Mouse (Mus musculus) lung, adult 2 months (tissue): ENCODE results near the gene B9d2. TPM values are rescaled to one million over a fixed set of nuclear protein-coding genes. Genes with fewer than 3 reads are reported as not detected.

Experiments used
- DNase-seq: peaks from one replicate; pipeline ENCODE4 v3.0.0; 2022
- H3K4me1 ChIP-seq: fragments of 200-500 bp; 2 replicates; pipeline ENCODE4 v1.6.1; 2011; ENCODE audit warnings: low read length; ENCODE audit not compliant: control insufficient read depth, insufficient read depth
- H3K4me3 ChIP-seq: fragments of 200-500 bp; replicated peaks from 2 replicates; pipeline ENCODE3; 2011; ENCODE audit warnings: low read depth, mild to moderate bottlenecking, control low read depth, low read length; ENCODE audit errors: extremely low read depth
- CTCF ChIP-seq: fragments of 200-500 bp; IDR thresholded peaks from 2 replicates; pipeline ENCODE4 v1.5.1; 2011; ENCODE audit warnings: mild to moderate bottlenecking, low read length, control low read depth; ENCODE audit not compliant: insufficient read depth
- POLR2A ChIP-seq: fragments of 200-500 bp; IDR thresholded peaks from 2 replicates; pipeline ENCODE4 v1.6.1; 2011; ENCODE audit warnings: low read depth, mild to moderate bottlenecking, control low read depth, low read length, borderline replicate concordance; ENCODE audit errors: extremely low read depth
- WGBS: fragments of 180-500 bp; shearing (Covaris S2); methylation state at CpG from one replicate; pipeline ENCODE4 v1.1.7; 2018; 5-methylcytosine and 5-hydroxymethylcytosine counted together
- polyA plus RNA-seq: library from polyadenylated mRNA; depleted of rRNA; stranded (reverse); fragments of >200 nt; gene quantifications from 2 replicates; pipeline ENCODE4 v1.2.3, GENCODE M21; 2012; rRNA removed

The B9d2 gene
- 51.7 and 53.4 TPM in 2 replicates for polyA plus RNA-seq

DNA sequence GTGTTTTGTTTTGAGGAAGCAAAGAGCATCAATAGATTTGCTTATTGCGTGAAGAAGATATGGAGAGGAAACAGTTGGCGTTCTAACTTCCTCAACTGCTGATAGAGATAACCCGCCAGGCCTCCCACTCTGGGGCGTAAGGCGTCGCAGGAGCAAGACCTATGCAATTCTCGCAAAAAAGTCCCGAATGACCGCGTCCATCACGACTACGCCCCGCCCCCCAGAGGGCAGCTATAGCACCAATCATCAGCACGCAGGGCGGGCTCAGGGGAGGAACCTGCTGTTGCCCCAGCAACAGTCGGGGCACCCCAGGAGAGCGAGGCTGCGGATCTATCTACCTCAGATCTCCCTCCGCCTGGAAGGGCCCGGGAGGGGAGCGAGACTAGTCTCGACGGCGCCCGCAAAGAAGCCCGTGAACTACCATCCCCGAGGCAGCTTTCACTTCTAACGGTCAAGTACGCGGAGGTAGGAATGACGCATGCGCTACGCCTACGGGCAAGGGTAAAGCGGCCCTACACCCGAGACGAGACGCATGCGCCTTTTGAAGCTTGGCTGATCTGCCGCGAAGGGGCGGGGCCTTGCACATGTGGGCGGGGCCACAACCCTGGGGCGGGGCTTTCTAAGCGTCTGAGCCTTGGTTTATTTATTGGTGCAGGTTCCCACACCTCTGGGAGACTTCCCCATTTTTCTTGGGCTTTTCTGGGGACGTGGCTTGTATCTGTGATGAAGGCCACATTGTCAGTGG is at the start of gene B9d2:
Gene B9d2 (plus strand): TSS at position 267 of the 745 bp plus-strand sequence.
- H3K4me3 ChIP-seq, result peak within 1 kb of the TSS; percentile 89
- WGBS, result under 1% methylated on average over 46 of the region's 46 CpGs
- TF ChIP-seq CTCF (no peak), POLR2A (peak; percentile 65; the same call in 1 of the 2 replicates)
- H3K4me1 ChIP-seq, result peaks cover 3% of the 10 kb centered on the region
- DNase-seq, result peak; percentile 98

DNA sequence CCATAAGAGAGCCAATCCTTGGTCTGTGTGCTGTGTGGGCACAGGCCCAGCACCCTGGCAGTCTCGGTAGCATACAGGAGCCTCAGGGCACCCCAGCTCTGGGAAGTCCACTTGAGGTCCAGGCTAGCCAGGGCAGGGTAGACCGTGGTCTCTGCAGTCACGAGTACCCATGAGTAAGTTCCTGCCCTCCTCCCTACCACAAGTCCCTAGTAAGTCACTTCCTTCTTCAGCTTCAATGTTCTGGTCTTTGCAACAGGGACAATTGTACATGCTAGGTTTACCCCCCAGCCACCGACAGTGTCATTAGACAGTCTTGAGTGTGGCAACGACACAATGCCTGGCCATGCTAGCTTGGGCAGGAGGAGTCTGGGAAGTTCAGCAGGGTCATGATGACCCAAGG is 47.9 kb upstream of the B9d2 start:
- no peak for DNase-seq

DNA sequence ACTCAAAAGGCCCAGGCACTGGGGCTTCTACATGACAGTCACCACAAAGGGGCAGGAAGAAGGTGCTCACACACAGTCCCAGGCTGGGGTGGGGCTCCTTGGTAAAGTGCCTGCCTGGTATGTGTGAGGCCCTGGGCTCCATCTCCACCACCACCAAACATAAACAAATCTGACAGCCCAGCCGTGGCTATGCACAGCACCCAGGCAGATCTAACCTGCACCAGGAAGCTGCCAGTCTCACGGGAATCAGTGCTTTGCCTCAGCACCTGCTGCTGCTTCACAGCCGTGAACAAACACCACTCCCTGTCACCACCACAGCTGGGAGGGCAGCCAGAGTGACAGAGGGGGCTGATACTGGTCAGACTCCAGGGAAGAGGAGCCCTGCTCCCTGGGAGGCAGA is 44.2 kb upstream of the B9d2 start:
- WGBS, result 32% methylated on average over 3 of the region's 3 CpGs
- no peak for DNase-seq
- TF ChIP-seq POLR2A, result no peak
- TF ChIP-seq CTCF, result no peak

More for the DNA sequence above, 47.9 kb upstream of the B9d2 start:
- TF ChIP-seq POLR2A, result no peak
- 73% methylated on average over 5 of the region's 5 CpGs for WGBS
- Histone ChIP-seq H3K4me3 (no peak overlapping the region), H3K4me1 (no peaks in the 10 kb centered on the region; the same call in 1 of the 2 replicates)

DNA sequence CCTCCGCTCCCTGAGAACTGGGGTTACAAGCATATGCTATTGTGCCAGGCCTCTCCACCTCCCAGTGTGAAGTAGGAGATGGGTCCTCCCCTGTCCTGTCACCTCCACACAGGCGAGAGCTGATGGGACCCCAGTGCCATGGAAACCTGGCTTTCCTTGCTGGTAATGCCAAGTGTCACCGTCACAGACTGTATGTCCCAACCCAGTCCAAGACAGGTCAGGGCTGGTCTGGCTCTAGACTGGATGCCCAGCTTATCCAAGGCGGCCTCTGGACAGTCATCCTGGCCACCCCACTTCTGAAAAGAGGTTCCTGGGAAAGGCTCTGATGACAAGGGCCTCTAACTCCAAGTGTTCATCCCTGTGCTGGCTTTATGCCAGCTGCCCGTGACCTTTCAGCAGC is 43.5 kb upstream of the B9d2 start:
- 88% methylated on average over 5 of the region's 5 CpGs for WGBS
- DNase-seq, result no peak
- no peak for TF ChIP-seq POLR2A
- TF ChIP-seq CTCF, result no peak

More for the DNA sequence above, 44.2 kb upstream of the B9d2 start:
- no peaks in the 10 kb centered on the region for H3K4me1 ChIP-seq
- H3K4me3 ChIP-seq, result no peak overlapping the region

DNA sequence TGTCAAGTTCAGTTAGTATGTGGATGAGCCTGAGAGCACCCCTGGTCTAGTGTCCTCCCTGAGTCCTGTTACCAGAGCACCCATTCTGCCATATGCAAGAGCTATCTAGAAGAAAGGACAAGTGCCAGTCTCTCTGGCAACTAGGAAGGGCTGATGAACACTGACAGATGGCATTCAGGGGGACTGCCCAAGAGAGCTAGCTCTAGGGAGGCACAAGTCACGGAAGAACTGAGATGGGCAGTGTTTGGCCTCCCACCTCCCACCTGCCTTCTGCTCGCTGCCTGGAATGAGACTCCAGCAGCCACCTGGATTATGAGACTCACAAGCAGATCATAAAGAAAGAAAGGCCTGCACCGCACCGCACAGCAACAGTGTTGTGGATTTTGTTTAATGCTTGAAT is 40.8 kb upstream of the B9d2 start:
- TF ChIP-seq POLR2A (no peak), CTCF (no peak)
- Histone ChIP-seq H3K4me1 (no peaks in the 10 kb centered on the region), H3K4me3 (no peak overlapping the region)
- 95% methylated on average over 4 of the region's 4 CpGs for WGBS
- DNase-seq, result no peak

More for the DNA sequence above, 43.5 kb upstream of the B9d2 start:
- Histone ChIP-seq H3K4me1 (no peaks in the 10 kb centered on the region), H3K4me3 (no peak overlapping the region)

DNA sequence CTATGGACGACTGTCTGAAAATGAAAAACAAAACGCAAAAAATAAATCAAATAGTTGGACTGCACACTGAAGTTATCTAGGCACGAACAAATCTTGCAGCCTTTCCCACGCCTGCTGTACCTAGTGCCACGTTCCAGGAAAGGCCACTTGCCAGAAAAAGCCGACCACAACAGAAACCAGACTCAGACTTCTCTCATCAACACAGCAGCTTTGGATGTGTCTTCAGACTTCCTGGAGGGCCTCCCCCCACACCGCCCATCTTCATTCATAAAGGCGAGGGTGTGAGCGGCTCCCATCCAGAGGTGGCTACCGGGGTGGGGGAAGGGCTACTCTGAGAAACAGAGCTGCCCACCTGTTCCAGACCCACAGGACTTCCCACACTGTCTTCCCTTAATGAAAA is 36.4 kb upstream of the B9d2 start:
- WGBS, result 46% methylated on average over 10 of the region's 10 CpGs
- no peaks in the 10 kb centered on the region; the same call in 1 of the 2 replicates for H3K4me1 ChIP-seq
- TF ChIP-seq CTCF (no peak), POLR2A (no peak)
- DNase-seq, result no peak
- H3K4me3 ChIP-seq, result no peak overlapping the region

DNA sequence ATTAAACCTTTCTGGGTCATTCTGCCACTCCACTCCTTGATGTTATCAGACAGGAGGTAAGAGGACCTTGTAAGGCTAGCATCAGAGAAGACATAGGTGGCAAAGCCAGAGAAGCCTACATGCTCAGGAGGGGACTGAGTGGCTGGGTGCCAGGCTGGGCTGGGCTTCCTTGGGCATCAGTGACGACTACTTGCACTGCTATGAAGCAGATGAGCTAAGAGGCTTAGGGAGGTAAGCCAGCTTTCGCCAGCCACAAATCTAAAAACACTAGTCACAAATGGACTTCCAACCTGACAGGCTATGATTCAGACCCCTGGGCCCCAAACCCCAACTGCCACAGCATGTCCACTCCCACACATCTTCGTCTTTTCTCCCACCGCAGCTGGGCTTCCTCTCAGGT is 35.9 kb upstream of the B9d2 start:
- no peak for DNase-seq
- H3K4me1 ChIP-seq, result no peaks in the 10 kb centered on the region; the same call in 1 of the 2 replicates
- no peak overlapping the region for H3K4me3 ChIP-seq
- WGBS, result 67% methylated on average over 4 of the region's 4 CpGs
- TF ChIP-seq CTCF, result no peak
- no peak for TF ChIP-seq POLR2A

DNA sequence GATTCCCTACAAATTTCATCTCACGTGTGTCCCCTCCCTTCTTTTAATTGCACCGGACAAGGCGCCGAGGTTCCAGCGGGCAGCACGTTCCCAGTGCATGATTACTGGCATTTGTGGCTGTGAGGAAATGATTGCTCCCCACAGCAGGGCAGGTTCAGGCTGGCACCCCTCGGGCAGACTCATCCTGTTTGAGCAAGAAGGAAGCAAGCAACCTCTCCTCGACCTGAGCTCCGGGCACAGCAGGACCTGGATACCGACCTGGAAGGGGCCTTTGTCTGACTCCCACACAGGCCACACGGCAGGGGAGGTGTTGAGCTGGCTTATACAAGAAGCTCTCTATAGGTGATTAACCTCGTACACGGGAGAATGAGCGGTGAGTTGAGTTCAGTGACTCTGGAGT is 35.5 kb upstream of the B9d2 start:
- no peaks in the 10 kb centered on the region; the same call in 1 of the 2 replicates for H3K4me1 ChIP-seq
- DNase-seq, result no peak
- no peak for TF ChIP-seq POLR2A
- no peak for TF ChIP-seq CTCF
- 62% methylated on average over 14 of the region's 14 CpGs for WGBS
- no peak overlapping the region for H3K4me3 ChIP-seq

DNA sequence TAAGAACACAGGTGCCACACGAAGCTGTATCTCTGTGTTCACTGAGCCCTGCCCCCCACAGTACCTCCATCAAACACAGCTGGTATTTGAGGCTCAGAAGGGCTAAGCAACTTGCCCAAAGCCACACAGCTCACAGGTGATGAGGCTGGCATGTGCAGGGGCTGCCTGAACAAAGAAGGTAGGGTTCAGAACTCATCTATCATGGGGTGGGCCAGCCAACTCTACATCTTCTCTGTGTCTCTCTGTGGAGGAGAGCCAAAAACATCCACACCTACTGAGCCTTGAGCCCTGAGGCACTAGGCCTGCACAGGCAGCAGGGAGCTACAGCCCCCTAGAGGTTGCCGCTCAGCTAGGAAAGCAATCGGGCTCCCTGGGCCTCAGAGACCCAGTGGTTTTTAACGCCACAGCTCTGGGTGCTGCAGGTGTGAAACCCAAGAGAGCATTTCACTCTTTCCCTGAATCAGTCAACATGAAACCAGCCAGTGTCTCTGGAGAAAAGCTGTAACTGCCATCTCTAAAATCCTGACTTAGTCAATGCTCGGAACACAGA is 32.9 kb upstream of the B9d2 start:
- Histone ChIP-seq H3K4me1 (no peaks in the 10 kb centered on the region; the same call in 1 of the 2 replicates), H3K4me3 (no peak overlapping the region)
- WGBS, result 60% methylated on average over 5 of the region's 5 CpGs
- TF ChIP-seq POLR2A, result no peak
- TF ChIP-seq CTCF, result peak; percentile 27
- DNase-seq, result no peak

DNA sequence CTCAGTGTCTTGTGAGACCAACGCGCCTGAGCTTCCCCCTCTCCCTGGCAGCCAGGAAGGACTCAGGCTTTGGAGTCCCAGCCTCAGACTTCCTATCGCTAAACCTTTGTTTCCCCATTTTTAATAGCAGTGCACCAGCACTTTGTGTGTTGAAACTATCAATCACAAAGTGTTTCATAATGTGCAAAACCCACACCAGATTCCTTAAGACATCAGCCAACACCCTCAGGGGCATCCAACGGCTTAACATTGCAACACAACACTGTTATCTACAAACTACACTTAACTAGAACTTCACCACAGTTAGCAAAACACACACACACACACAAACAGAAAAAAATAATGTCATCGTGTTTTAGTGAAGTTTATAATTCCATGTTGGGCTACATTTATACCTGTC is 30.7 kb upstream of the B9d2 start:
- DNase-seq, result no peak
- H3K4me3 ChIP-seq, result no peak overlapping the region
- TF ChIP-seq POLR2A (no peak), CTCF (no peak)
- WGBS, result 36% methylated on average over 5 of the region's 5 CpGs
- H3K4me1 ChIP-seq, result no peaks in the 10 kb centered on the region; the same call in 1 of the 2 replicates
